Mouse (Mus musculus) megakaryocyte, embryonic 14.5 days (primary cell): ENCODE results near the gene Olfr70.

Source experiments
- FLI1 ChIP-seq: IDR thresholded peaks from 2 replicates; pipeline ENCODE4 v1.6.1; 2012; ENCODE audit warnings: low read length, inconsistent platforms, mixed read lengths
- GATA1 ChIP-seq: IDR thresholded peaks from 3 replicates; pipeline ENCODE4 v1.6.1; 2012; ENCODE audit warnings: mixed read lengths, low read length, inconsistent platforms, borderline replicate concordance

- TF ChIP-seq FLI1 (no peak), GATA1 (no peak)
Observed at GRCm38 (mm10) chr4:43690021-43690420, 10.6 kb downstream of the Olfr70 start.
